Mouse (Mus musculus): Measurements from ENCODE around the gene Sh2d1b1. TPM values are rescaled to one million over a fixed set of nuclear protein-coding genes. Genes with fewer than 3 reads are reported as not detected.
"Not testable (repeated sequence)": the region's sequence is repeated elsewhere in the genome, so short reads cannot be mapped to it uniquely, and the experiment has no call there.

The Sh2d1b1 gene
- total RNA-seq (2021): not detected

- intact Hi-C loops (cut with DNase I): no loop called here
Measured at GRCm38 (mm10) chr1:170277016-170277415, at the start of gene Sh2d1b1. Gene Sh2d1b1 (plus strand): TSS chr1:170277320.

GRCm38 (mm10) chr1:170232688-170233087, 44.4 kb upstream of the Sh2d1b1 start, which contains the start of gene Sh2d1b2:
Gene Sh2d1b2 (plus strand): TSS chr1:170232749.
- DNase-seq (ENCODE audit: low spot score in 2 of 2); intact Hi-C loops (cut with DNase I): not testable (repeated sequence)

More at GRCm38 (mm10) chr1:170277016-170277415, at the start of gene Sh2d1b1:
- no peak for DNase-seq (ENCODE audit: low spot score in 2 of 2)

GRCm38 (mm10) chr1:170245016-170245415, 32.1 kb upstream of the Sh2d1b1 start:
- intact Hi-C loops (cut with DNase I): no loop called here
- DNase-seq (ENCODE audit: low spot score in 2 of 2): peak in 1 of 2 experiments; percentile 64

GRCm38 (mm10) chr1:170254893-170255559, 22.1 kb upstream of the Sh2d1b1 start:
- DNase-seq (ENCODE audit: low spot score in 2 of 2): no peak
- intact Hi-C loops (cut with DNase I): no loop called here

- DNase-seq (ENCODE audit: low spot score in 2 of 2): peak; percentile 84 to 92
- intact Hi-C loops (cut with DNase I): no loop called here
Measured at GRCm38 (mm10) chr1:170255560-170255910, 21.6 kb upstream of the Sh2d1b1 start.

GRCm38 (mm10) chr1:170270281-170270680, 6.8 kb upstream of the Sh2d1b1 start:
- intact Hi-C loops (cut with DNase I): loop anchor here (5.0 kb wide), 1 partner anchor 48 kb away; no protein-coding TSS in a partner anchor
- DNase-seq (ENCODE audit: low spot score in 2 of 2): no peak

GRCm38 (mm10) chr1:170270696-170271095, 6.4 kb upstream of the Sh2d1b1 start:
- intact Hi-C loops (cut with DNase I): loop anchor here (5.0 kb wide), 1 partner anchor 48 kb away; no protein-coding TSS in a partner anchor

GRCm38 (mm10) chr1:170273252-170273651, 3.9 kb upstream of the Sh2d1b1 start:
- DNase-seq (ENCODE audit: low spot score in 2 of 2): no peak
- intact Hi-C loops (cut with DNase I): loop anchor here (5.0 kb wide), 1 partner anchor 51 kb away; no protein-coding TSS in a partner anchor

More at GRCm38 (mm10) chr1:170270696-170271095, 6.4 kb upstream of the Sh2d1b1 start:
- DNase-seq (ENCODE audit: low spot score in 2 of 2): no peak

GRCm38 (mm10) chr1:170282415-170283129, 5.5 kb downstream of the Sh2d1b1 start:
- intact Hi-C loops (cut with DNase I): no loop called here

GRCm38 (mm10) chr1:170292239-170292951, 15.3 kb downstream of the Sh2d1b1 start:
- intact Hi-C loops (cut with DNase I): loop anchor here (1.0 to 10.0 kb wide), 4 partner anchors 111 to 552 kb away; partner anchors contain the start of gene Nos1ap
- peak; percentile 65 to 83 for DNase-seq (ENCODE audit: low spot score in 2 of 2)

More at GRCm38 (mm10) chr1:170282415-170283129, 5.5 kb downstream of the Sh2d1b1 start:
- DNase-seq (ENCODE audit: low spot score in 2 of 2): no peak

GRCm38 (mm10) chr1:170293257-170293656, 16.1 kb downstream of the Sh2d1b1 start:
- no peak for DNase-seq (ENCODE audit: low spot score in 2 of 2)
- intact Hi-C loops (cut with DNase I): loop anchor here (10.0 kb wide), 2 partner anchors 292 to 552 kb away; partner anchors contain the start of gene Nos1ap

GRCm38 (mm10) chr1:170294786-170295570, 17.9 kb downstream of the Sh2d1b1 start:
- intact Hi-C loops (cut with DNase I): loop anchor here (2.0 to 10.0 kb wide), 4 partner anchors 114 to 550 kb away; partner anchors contain the start of gene Nos1ap
- DNase-seq (ENCODE audit: low spot score in 2 of 2): peak in 1 of 2 experiments; percentile 68

GRCm38 (mm10) chr1:170299496-170299895, 22.4 kb downstream of the Sh2d1b1 start:
- intact Hi-C loops (cut with DNase I): loop anchor here (5.0 to 10.0 kb wide), 3 partner anchors 208 to 545 kb away; partner anchors contain the start of gene Nos1ap
- no peak for DNase-seq (ENCODE audit: low spot score in 2 of 2)

GRCm38 (mm10) chr1:170301686-170302085, 24.6 kb downstream of the Sh2d1b1 start:
- intact Hi-C loops (cut with DNase I): loop anchor here (5.0 kb wide), 1 partner anchor 161 kb away; no protein-coding TSS in a partner anchor
- no peak for DNase-seq (ENCODE audit: low spot score in 2 of 2)

GRCm38 (mm10) chr1:170302456-170302855, 25.3 kb downstream of the Sh2d1b1 start:
- no peak for DNase-seq (ENCODE audit: low spot score in 2 of 2)
- intact Hi-C loops (cut with DNase I): loop anchor here (5.0 kb wide), 1 partner anchor 160 kb away; no protein-coding TSS in a partner anchor

- no peak for DNase-seq (ENCODE audit: low spot score in 2 of 2)
- intact Hi-C loops (cut with DNase I): loop anchor here (5.0 kb wide), 1 partner anchor 159 kb away; no protein-coding TSS in a partner anchor
Measured at GRCm38 (mm10) chr1:170303103-170303502, 26.0 kb downstream of the Sh2d1b1 start.

- no peak for DNase-seq (ENCODE audit: low spot score in 2 of 2)
- intact Hi-C loops (cut with DNase I): no loop called here
Measured at GRCm38 (mm10) chr1:170305002-170305401, 27.9 kb downstream of the Sh2d1b1 start.

- intact Hi-C loops (cut with DNase I): no loop called here
- no peak for DNase-seq (ENCODE audit: low spot score in 2 of 2)
Measured at GRCm38 (mm10) chr1:170306232-170306631, 29.1 kb downstream of the Sh2d1b1 start, which contains the start of gene Gm7694. Gene Gm7694 (minus strand): TSS chr1:170306332.

GRCm38 (mm10) chr1:170308503-170308902, 31.4 kb downstream of the Sh2d1b1 start, which contains the start of gene Spata46:
Gene Spata46 (plus strand): TSS chr1:170308803.
- intact Hi-C loops (cut with DNase I): no loop called here
- no peak for DNase-seq (ENCODE audit: low spot score in 2 of 2)
